Mouse (Mus musculus) lung, adult 2 months (tissue): ENCODE data around the gene Npr2.

Experiments
- CTCF ChIP-seq: fragments of 200-500 bp; IDR thresholded peaks from 2 replicates; pipeline ENCODE4 v1.5.1; 2011; ENCODE audit warnings: mild to moderate bottlenecking, low read length, control low read depth; ENCODE audit not compliant: insufficient read depth
- POLR2A ChIP-seq: fragments of 200-500 bp; IDR thresholded peaks from 2 replicates; pipeline ENCODE4 v1.6.1; 2011; ENCODE audit warnings: low read depth, mild to moderate bottlenecking, control low read depth, low read length, borderline replicate concordance; ENCODE audit errors: extremely low read depth

DNA sequence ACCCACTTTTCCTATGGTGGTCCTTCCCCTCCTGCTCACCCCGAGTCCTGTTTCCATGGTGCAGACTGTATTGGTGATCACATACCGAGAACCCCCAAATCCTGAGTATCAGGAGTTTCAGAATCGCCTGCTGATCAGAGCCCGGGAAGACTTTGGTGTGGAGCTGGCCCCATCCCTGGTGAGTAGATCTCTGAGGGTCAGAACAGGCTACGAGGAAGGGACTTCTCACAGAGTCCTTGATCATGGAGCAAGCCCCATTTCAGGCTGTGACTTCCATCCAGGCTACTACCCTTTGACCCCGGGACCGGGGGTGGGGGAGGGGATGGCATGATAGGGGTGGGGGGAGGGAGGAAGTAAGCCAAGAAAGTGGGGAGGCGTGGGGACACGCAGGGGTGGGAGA, 8.3 kb downstream of the Npr2 start:
- TF ChIP-seq CTCF: no peak
- no peak for TF ChIP-seq POLR2A
